Mouse (Mus musculus): ENCODE measurements at regions not wholly inside any gene's neighbourhood (a gene's known extent, or its start where the extent isn't known, plus 50 kb on each side); places are given as distances from the start of the nearest gene placed in this dataset.

DNA sequence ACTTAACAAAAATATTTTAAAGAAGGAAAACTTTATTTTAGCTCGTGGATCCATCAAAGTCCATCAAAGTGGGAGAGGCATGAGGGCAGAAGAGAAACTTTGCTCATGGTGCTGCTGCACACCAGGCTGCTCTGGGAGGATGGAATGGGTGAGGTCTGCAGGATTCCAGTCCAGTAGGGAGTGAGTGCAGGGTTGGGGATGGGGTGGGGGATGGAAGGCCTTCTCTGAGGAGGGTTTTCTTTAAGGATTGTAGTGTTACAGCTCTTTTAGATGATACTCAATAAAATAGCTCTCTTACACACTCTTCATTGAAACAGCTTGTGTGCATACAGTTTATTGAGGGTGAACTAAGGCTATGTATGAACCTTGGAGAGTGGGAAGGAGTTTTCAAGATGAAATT, 195.0 kb downstream of the Pros1 start:
- Histone ChIP-seq H3K9ac (replicated peaks; ENCODE audit: low read length) (no peak overlapping the region), H3K4me3 (ENCODE audit: low read length) (no peak overlapping the region), H3K27me3 (ENCODE audit: insufficient read depth, low read length) (no peaks in the 10 kb centered on the region), H3K4me1 (ENCODE audit: insufficient read depth, low read length) (no peaks in the 10 kb centered on the region), H3K36me3 (ENCODE audit: insufficient read depth, low read length) (no peaks in the 10 kb centered on the region), H3K4me2 (replicated peaks; ENCODE audit: low read depth, low read length) (no peak overlapping the region), H3K9me3 (ENCODE audit: low read length) (no peaks in the 10 kb centered on the region), H3K27ac (ENCODE audit: low read length) (no peak overlapping the region)
- no peak for ATAC-seq (ENCODE audit: low FRiP score, low TSS enrichment)
- 81% methylated on average over 1 of the region's 1 CpGs for WGBS

DNA sequence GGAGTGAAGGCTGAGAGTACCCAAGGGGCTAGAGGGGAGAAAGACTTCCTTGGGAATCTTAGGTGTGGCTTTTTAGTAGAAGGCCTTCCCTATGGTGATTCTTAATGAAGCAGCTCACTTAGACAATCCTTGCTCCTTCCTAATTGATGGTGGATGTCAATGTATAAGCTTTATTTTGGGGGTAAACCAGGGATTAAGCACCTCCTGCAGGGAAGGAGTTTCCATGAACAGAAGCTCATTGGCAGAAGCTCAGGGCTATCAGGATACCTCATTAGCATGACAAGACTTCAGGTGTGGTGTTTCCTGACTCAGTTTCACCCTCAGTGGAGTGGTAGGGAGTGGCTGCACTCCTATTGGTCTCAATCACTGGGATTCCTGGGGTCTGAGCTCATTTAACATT, 208.8 kb downstream of the Pros1 start:
- Histone ChIP-seq H3K27ac (ENCODE audit: low read length) (no peak overlapping the region), H3K36me3 (ENCODE audit: insufficient read depth, low read length) (no peaks in the 10 kb centered on the region)

DNA sequence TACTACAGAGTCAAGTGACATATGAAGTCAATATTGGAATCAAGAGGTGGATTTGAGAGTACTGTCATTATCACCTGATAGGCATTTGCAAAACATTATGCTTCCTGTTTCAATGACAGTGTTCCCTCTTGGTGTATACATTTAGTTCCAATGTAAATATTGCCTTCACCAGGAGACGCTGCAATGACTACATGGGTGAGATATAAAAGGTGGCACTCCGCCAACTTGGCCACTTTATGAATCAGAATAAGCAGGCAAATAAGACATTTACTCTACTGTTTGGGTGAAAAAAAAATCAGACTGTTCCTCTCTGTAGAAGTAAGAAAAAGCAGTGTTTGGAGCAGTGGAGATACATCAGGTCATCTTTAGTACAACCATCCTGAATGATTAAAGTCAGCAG, 215.9 kb downstream of the Pros1 start:
- Histone ChIP-seq H3K36me3 (ENCODE audit: insufficient read depth, low read length) (no peaks in the 10 kb centered on the region), H3K9me3 (ENCODE audit: low read length) (no peaks in the 10 kb centered on the region), H3K4me3 (ENCODE audit: low read length) (no peak overlapping the region), H3K9ac (replicated peaks; ENCODE audit: low read length) (no peak overlapping the region), H3K27ac (ENCODE audit: low read length) (no peak overlapping the region), H3K4me2 (replicated peaks; ENCODE audit: low read depth, low read length) (no peak overlapping the region), H3K27me3 (ENCODE audit: insufficient read depth, low read length) (no peaks in the 10 kb centered on the region), H3K4me1 (ENCODE audit: insufficient read depth, low read length) (no peaks in the 10 kb centered on the region)
- WGBS = 73% methylated on average over 2 of the region's 2 CpGs
- no peak for ATAC-seq (ENCODE audit: low FRiP score, low TSS enrichment)

More for the DNA sequence above, 208.8 kb downstream of the Pros1 start:
- no peaks in the 10 kb centered on the region for H3K27me3 ChIP-seq (ENCODE audit: insufficient read depth, low read length)
- no peak overlapping the region for H3K9ac ChIP-seq (replicated peaks; ENCODE audit: low read length)
- no peaks in the 10 kb centered on the region for H3K4me1 ChIP-seq (ENCODE audit: insufficient read depth, low read length)
- ATAC-seq (ENCODE audit: low FRiP score, low TSS enrichment) = no peak
- H3K9me3 ChIP-seq (ENCODE audit: low read length) = no peaks in the 10 kb centered on the region
- no peak overlapping the region for H3K4me3 ChIP-seq (ENCODE audit: low read length)
- no peak overlapping the region for H3K4me2 ChIP-seq (replicated peaks; ENCODE audit: low read depth, low read length)

DNA sequence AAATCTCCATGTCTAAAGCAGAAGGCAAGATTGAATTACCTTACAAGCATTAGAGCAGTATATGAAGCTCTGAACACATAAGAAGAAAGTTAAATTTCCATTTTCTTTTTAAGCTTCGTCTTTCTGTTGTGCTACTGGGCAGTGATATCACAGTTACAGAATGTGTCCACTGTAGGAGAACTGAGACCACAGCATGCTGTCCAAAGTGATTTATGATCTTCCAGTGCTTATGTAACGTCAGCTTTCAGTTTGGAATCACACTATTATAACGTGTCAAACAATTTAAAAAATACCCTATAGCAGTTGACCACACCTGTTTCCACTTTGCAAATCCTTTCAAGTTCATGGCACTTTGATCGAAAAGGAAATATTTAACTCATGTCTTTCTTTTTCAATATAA, 221.7 kb downstream of the Pros1 start:
- no peaks in the 10 kb centered on the region for H3K27me3 ChIP-seq (ENCODE audit: insufficient read depth, low read length)
- no peak for ATAC-seq (ENCODE audit: low FRiP score, low TSS enrichment)
- no peaks in the 10 kb centered on the region for H3K4me1 ChIP-seq (ENCODE audit: insufficient read depth, low read length)
- H3K4me3 ChIP-seq (ENCODE audit: low read length) = no peak overlapping the region
- no peaks in the 10 kb centered on the region for H3K36me3 ChIP-seq (ENCODE audit: insufficient read depth, low read length)
- 51% methylated on average over 4 of the region's 4 CpGs for WGBS
- H3K27ac ChIP-seq (ENCODE audit: low read length) = no peak overlapping the region
- no peak overlapping the region for H3K9ac ChIP-seq (replicated peaks; ENCODE audit: low read length)
- H3K4me2 ChIP-seq (replicated peaks; ENCODE audit: low read depth, low read length) = no peak overlapping the region
- no peaks in the 10 kb centered on the region for H3K9me3 ChIP-seq (ENCODE audit: low read length)

DNA sequence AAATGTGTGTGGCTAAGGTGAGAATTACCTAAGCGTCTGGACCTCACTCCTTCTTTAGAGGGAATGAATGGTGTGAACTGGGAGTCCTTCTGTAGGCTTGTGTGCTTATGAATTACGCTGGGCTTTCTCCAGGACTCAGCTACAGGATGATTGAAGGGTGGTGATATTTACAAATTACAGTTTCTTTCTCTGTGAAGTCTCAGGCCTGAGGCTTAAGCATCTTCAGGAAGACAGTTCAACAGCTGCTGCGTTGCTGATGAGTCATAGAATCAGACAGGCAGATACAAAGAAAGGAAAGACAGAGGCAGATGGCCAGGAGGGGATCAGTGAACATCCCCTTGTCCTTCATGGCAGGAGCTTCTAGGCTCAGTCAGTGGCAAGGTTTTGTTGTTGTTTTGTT, 227.3 kb downstream of the Pros1 start:
- Histone ChIP-seq H3K4me1 (ENCODE audit: insufficient read depth, low read length) (no peaks in the 10 kb centered on the region), H3K27me3 (ENCODE audit: insufficient read depth, low read length) (no peaks in the 10 kb centered on the region), H3K4me2 (replicated peaks; ENCODE audit: low read depth, low read length) (no peak overlapping the region), H3K4me3 (ENCODE audit: low read length) (no peak overlapping the region), H3K27ac (ENCODE audit: low read length) (no peak overlapping the region), H3K9ac (replicated peaks; ENCODE audit: low read length) (no peak overlapping the region), H3K9me3 (ENCODE audit: low read length) (no peaks in the 10 kb centered on the region), H3K36me3 (ENCODE audit: insufficient read depth, low read length) (no peaks in the 10 kb centered on the region)
- WGBS = 79% methylated on average over 3 of the region's 3 CpGs
- no peak for ATAC-seq (ENCODE audit: low FRiP score, low TSS enrichment)

DNA sequence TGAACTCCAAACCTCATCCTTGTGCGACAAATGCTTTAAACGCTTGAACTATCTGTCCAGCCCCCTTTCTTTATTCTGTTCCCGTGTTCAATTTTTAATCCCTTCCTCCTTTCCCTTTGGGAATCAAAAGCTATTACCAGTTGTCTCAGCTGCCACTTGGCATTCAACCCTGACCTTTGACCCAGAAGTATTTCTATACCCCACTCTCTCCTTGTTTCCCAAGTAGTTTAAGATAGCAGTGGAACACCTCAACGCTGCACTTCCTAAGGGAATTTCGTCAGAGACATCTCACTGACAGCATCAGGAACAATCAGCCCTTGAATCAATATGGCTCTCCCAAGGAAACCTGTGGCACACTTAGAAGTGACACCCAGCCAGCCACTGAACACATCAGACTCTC, 229.1 kb downstream of the Pros1 start:
- Histone ChIP-seq H3K4me1 (ENCODE audit: insufficient read depth, low read length) (no peaks in the 10 kb centered on the region), H3K27me3 (ENCODE audit: insufficient read depth, low read length) (no peaks in the 10 kb centered on the region), H3K4me3 (ENCODE audit: low read length) (no peak overlapping the region), H3K4me2 (replicated peaks; ENCODE audit: low read depth, low read length) (no peak overlapping the region), H3K9me3 (ENCODE audit: low read length) (no peaks in the 10 kb centered on the region), H3K9ac (replicated peaks; ENCODE audit: low read length) (no peak overlapping the region), H3K27ac (ENCODE audit: low read length) (no peak overlapping the region), H3K36me3 (ENCODE audit: insufficient read depth, low read length) (no peaks in the 10 kb centered on the region)
- no peak for ATAC-seq (ENCODE audit: low FRiP score, low TSS enrichment)
- 75% methylated on average over 5 of the region's 5 CpGs for WGBS

DNA sequence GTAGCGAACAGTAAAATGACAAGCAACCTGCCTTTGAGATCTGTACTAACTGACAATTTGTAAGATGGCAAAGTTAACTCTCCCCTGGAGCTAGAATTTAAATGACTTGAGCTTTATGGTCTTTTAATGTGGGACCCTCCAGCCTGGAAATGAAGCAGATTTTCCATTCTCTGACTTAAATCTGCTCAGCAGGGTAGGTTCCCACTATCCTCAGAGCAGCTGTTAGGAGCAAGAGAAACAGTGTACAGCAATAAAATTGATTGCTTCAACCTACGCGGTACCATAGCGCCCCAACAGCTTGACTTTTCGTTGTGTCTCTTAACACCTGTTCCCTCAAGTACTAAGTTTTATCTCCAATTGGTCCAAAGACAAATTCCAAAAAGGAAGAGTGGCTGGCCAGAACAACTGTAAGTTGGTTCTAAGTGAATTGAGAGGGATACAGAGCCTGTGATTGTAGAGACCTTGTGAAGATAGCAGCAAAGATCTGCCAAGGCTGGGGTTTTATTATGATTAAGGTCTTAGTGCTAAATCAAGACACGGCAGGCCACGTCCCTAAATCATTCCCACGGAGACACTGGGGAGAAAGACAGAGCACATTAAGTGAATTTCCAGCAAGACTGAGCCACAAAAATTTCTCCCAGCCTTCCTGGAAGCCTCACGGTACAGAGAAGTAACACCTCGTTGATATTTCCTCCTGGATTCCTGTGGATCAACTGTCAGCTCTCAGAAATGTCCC, 230.1 kb downstream of the Pros1 start:
- Histone ChIP-seq H3K4me3 (ENCODE audit: low read length) (no peak overlapping the region), H3K27me3 (ENCODE audit: insufficient read depth, low read length) (no peaks in the 10 kb centered on the region), H3K4me2 (replicated peaks; ENCODE audit: low read depth, low read length) (no peak overlapping the region), H3K27ac (ENCODE audit: low read length) (no peak overlapping the region), H3K4me1 (ENCODE audit: insufficient read depth, low read length) (no peaks in the 10 kb centered on the region), H3K9ac (replicated peaks; ENCODE audit: low read length) (no peak overlapping the region), H3K9me3 (ENCODE audit: low read length) (no peaks in the 10 kb centered on the region), H3K36me3 (ENCODE audit: insufficient read depth, low read length) (no peaks in the 10 kb centered on the region)
- ATAC-seq (ENCODE audit: low FRiP score, low TSS enrichment) = no peak
- 37% methylated on average over 10 of the region's 10 CpGs for whole genome bisulfite sequencing

DNA sequence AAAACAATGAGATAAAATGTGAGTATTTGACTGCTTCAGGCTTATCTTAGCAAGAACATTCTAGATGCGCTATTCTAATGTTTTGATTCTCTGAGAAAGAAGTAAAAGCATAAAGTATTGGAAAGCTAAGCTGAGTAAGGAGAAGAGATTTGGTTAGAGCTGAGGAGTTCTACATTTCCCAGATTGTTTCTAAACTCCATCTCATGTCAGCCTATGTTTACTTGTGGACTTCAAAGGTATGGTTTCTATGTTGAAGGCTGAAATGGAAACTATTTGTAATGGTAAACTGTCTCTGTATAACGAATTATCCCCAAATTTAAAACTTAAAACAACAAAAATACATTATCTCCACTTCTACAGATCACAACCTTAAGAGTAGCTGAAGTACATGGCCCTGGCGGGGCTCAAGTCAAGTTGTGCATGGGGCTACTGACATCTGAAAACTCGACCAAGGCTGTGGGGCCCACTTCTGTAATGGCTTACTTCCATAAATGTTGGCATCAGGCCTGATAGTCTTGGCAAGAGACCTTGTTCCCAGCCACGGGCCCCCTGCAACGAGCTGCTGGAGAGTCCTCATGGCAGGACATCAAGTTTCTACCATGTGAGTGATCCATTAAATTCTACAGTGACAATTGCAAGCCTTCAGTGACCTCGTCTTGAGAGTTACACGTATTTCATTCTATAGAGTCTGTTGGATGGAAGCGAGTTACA, 232.1 kb downstream of the Pros1 start:
- no peaks in the 10 kb centered on the region for H3K27me3 ChIP-seq (ENCODE audit: insufficient read depth, low read length)
- no peak for ATAC-seq (ENCODE audit: low FRiP score, low TSS enrichment)
- H3K9ac ChIP-seq (replicated peaks; ENCODE audit: low read length) = no peak overlapping the region
- WGBS = 72% methylated on average over 9 of the region's 9 CpGs
- no peaks in the 10 kb centered on the region for H3K36me3 ChIP-seq (ENCODE audit: insufficient read depth, low read length)
- no peak overlapping the region for H3K27ac ChIP-seq (ENCODE audit: low read length)
- no peaks in the 10 kb centered on the region for H3K4me1 ChIP-seq (ENCODE audit: insufficient read depth, low read length)
- no peaks in the 10 kb centered on the region for H3K9me3 ChIP-seq (ENCODE audit: low read length)
- no peak overlapping the region for H3K4me2 ChIP-seq (replicated peaks; ENCODE audit: low read depth, low read length)
- no peak overlapping the region for H3K4me3 ChIP-seq (ENCODE audit: low read length)

DNA sequence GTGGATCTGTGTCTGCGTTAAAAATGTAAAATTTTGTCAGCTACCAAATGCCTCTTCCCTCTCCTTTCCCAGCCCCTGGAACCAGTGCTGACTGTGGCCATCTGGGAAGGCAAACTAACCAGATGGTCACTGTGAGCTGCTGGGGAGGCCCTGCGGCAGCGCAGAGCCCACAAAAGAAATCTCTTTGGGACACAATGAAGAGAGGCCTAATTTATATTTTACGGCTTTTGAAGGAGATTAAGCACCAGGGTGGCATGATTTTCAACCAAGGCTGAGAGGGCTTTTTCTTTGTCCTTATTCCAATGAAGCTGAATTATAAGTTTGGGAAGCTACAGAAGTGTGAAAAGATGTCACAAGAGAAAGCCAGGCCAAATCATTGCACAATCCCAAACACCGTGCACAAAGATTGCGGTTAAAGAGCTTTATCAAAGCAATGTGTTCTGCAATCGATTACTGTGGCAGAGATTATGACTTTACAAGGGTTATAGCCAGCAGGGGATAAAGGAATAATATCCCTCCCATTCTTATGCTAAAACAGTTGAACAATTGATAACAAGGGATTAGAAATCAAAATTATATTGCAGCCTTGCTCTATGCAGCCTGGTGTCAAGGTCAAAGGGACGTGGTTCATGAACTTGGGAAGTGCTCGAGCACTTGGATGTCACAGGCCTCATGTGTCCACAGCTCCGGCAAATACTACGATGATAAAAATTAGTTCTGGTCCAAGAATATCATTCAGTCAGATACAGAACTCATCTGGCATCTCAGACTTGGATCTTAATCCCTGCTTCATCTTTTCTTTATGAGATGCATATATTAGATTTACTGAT, 237.6 kb downstream of the Pros1 start:
- ATAC-seq (ENCODE audit: low FRiP score, low TSS enrichment) = no peak
- H3K36me3 ChIP-seq (ENCODE audit: insufficient read depth, low read length) = no peaks in the 10 kb centered on the region
- no peaks in the 10 kb centered on the region for H3K9me3 ChIP-seq (ENCODE audit: low read length)
- H3K4me2 ChIP-seq (replicated peaks; ENCODE audit: low read depth, low read length) = no peak overlapping the region
- no peak overlapping the region for H3K9ac ChIP-seq (replicated peaks; ENCODE audit: low read length)
- H3K4me1 ChIP-seq (ENCODE audit: insufficient read depth, low read length) = no peaks in the 10 kb centered on the region
- 59% methylated on average over 11 of the region's 11 CpGs for WGBS
- no peaks in the 10 kb centered on the region for H3K27me3 ChIP-seq (ENCODE audit: insufficient read depth, low read length)
- H3K27ac ChIP-seq (ENCODE audit: low read length) = no peak overlapping the region
- H3K4me3 ChIP-seq (ENCODE audit: low read length) = no peak overlapping the region
